Mouse (Mus musculus) kidney, adult 11 months (tissue): ENCODE measurements around the gene Tmem145.
"Not testable (repeated sequence)": the region's sequence is repeated elsewhere in the genome, so short reads cannot be mapped to it uniquely, and the experiment has no call there.

ENCODE experiments used
- DNase-seq: peaks from one replicate; pipeline ENCODE4 v3.0.0; 2022

The Tmem145 gene

DNA sequence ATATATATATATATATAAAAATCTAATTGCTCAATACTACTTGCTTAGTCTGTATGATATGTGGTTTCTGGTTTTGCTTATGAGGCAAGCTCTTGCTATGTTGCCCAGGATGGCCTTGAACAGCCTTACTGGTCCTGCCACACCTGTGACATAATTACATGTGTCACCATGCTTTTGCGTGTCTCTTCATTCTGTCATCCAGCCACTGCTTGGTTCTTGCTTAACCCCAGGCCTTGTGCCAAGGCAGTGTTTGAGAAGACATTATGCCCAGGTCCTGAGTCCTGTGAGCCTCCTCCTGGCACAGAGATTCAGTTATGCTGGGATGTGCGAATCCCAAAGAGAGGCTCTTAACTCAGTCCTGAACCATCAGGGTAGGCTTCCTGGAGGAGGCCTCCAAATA, 17.3 kb downstream of the Tmem145 start:
- no peak for DNase-seq

DNA sequence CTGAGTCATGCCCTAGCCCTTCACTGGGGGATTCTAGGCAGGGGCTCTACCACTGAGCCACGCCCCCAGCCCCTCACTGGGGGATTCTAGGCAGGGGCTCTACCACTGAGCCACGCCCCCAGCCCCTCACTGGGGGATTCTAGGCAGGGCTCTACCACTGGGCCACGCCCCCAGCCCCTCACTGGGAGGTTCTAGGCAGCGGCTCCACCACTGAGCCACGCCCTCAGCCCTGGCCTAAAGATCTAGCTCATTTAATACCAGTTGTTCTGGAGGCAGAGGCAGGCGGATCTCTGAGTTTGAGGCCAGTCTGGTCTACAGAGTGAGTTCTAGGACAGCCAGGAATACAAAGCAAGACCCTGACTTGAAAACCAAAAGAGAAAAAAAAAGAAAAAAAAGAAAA, 19.5 kb downstream of the Tmem145 start:
- DNase-seq, result not testable (repeated sequence)

DNA sequence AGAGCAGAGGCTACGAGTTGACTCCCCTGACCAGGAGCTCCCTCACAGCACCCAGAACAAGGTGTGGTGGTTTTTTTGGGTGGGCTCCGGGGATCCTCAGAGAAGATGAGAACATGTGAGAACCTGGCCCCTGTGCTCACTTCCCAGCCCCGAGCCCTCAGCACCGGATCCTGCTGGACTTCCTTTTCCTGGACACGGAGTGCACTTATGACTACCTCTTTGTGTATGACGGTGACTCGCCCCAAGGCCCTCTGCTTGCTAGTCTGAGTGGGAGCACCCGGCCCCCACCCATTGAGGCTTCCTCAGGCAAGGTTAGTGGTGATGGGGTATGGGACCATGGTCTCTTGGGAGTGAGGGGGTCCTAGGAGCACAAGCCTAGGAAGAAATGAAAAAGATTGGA, 20.3 kb downstream of the Tmem145 start:
- DNase-seq, result no peak

DNA sequence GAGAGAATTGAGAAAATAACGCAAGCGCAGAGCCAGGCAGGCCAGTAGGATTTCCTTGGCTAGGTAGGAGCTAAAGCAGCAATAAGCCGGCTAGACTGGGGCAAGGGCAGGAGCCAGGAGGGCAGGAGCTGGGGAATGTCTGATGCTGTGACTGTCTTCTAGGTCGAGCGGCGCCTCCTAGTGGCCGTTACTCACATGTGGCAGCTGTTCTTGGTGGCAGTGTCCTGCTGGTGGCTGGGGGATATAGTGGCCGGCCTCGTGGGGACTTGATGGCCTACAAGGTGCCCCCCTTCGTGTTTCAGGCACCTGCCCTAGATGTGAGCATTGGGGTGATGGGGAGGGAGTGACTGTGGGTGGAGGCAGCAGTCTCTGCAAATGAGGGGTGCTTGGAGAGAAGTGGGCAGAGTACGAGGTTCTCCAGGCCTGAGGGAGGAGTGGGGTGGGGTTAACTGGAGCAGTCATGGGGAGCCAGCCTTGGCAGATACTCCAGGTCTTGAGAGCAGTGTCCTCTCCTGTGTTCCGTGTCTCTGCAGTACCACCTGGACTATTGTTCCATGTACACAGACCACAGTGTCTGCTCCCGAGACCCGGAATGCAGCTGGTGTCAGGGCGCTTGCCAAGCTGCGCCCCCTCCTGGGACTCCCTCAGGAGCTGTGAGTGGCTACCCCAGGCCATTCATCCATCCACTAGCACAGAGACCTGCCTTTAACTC, 27.8 kb downstream of the Tmem145 start:
- DNase-seq, result peak; percentile 67

DNA sequence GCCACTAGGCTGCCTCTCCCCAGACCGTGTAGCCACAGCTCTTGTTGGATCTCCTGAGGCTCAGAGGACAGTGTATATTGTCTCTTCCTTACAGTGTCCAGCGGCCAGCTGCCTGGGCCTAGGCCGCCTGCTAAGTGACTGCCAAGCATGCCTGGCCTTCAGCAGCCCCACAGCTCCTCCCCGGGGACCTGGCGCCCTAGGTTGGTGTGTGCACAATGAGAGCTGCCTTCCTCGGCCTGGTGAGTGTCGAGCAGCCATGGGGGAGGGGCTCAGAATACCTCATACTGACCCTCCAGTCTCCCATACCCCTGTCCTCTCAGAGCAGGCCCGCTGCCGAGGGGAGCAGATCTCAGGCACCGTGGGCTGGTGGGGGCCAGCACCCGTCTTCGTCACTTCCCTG, 28.6 kb downstream of the Tmem145 start:
- no peak for DNase-seq

DNA sequence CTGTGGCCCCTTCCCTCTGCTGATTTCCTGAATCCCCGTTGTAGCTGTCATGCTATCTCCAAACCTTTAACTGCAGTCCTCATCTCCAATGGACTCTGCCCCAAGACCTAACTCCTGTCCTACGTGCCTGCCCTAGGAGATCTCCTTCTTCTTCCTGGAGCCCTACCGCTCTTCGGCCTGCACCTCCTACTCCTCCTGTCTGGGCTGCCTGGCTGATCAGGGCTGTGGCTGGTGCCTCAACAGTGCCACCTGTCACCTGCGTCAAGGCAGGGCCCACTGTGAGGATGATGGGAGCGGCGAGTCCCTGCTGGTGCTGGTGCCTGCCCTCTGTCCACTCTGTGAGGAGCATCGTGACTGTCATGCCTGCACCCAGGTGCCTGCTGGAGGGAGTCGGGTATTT, 33.4 kb downstream of the Tmem145 start:
- no peak for DNase-seq

DNA sequence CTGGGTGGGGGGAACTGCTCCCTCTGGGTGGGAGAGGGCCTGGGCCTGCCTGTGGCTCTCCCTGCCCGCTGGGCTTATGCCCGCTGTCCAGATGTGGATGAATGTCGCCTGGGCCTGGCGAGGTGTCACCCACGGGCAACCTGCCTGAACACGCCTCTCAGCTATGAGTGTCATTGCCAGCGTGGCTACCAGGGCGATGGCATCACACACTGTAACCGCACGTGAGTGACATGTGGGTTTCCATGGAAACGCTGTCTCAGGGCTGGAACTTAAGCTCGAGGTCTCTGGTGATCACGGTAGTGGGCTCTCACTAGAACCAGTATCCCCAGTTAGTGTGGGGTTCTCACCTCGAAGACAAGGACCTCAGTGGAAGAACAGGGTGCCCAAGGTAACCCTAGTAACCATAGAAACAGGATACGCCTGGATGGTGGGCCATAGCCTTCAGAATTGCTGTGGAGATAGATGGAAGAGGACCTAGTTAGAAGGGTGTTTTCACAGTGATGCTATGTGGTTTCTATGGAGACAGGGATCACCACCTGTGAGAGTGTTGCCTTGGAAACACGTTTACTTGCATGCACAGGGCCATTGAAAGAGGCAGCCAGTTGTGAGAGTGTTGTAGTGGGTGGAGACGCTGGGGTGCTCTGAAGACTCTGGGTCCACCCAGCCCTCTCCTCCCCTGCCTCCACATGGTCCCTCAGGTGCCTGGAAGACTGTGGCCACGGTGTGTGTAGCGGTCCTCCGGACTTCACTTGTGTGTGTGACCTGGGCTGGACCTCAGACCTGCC, 35.3 kb downstream of the Tmem145 start:
- no peak for DNase-seq

DNA sequence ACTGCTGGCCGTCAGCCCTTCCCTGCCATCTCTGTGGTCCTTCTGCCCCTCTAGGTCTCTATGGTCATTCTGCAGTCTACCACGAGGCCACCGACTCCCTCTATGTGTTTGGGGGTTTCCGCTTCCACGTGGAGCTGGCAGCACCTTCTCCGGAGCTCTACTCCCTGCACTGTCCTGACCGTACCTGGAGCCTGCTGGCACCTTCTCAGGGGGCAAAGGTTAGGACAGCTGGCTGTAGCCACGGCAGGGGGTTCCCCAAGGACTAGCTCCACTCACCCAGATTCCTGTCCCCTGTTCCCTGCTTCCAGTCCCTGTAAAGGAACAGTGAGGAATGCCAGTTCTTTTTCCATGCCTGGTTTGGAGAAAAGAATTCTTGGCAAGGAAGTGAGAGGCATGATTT, 43.0 kb downstream of the Tmem145 start:
- peak; percentile 34 for DNase-seq

DNA sequence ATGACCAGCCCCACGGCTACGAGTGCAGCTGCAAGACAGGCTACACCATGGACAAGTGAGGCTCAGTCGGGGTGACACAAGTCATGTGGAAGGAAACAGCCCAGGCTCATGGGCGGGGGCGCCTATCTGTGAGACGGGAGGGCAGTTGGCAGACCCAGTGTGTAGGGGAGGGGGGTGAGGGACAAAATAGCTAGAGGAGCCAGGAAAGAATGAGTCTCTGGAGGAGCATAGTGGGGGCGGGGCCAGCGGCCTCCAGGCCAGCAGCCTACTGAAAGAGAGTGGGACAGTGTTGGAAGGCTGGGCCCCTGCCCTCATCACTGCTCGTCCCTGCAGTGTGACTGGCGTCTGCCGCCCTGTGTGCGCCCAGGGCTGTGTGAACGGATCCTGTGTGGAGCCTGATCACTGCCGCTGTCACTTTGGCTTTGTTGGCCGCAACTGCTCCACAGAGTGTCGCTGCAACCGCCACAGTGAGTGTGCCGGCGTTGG, 52.9 kb downstream of the Tmem145 start:
- DNase-seq, result no peak

DNA sequence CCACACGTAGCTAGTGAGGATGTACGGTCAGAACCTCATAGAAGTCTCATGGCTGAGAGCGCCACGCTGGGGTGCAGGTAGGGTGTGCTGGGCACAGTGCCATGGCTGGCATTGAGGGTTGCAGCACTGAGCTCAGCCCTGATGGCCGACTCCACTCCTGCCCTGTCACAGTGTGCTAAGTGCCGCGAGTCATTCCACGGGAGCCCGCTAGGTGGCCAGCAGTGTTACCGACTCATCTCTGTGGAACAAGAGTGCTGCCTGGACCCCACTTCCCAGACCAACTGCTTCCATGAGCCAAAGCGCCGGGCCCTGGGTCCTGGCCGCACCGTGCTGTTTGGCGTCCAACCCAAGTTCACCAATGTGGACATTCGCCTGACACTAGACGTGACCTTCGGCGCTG, 57.2 kb downstream of the Tmem145 start:
- no peak for DNase-seq

DNA sequence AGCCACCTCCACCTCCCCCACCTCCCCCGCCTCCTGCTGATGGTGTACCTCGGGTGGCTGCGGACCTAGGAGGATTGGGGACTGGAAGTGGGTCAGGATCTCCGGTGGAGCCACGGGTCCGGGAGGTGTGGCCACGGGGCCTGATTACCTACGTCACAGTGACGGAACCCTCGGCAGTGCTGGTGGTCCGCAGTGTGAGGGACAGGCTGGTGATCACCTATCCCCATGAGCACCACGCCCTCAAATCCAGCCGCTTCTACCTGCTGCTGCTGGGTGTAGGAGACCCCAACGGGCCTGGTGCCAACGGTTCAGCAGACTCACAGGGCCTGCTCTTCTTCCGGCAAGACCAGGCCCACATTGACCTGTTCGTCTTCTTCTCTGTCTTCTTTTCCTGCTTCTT, 57.7 kb downstream of the Tmem145 start:
- no peak for DNase-seq
